Mouse (Mus musculus) urinary bladder, postnatal 4 days (tissue): ENCODE results near the gene Tbrg4.
"Not testable (repeated sequence)": the region's sequence is repeated elsewhere in the genome, so short reads cannot be mapped to it uniquely, and the experiment has no call there.

Experiments
- DNase-seq, 2 experiments: peaks; one replicate each; pipeline ENCODE4 v3.0.0; 2021 to 2022; ENCODE audit warnings: low spot score in 2 of 2

Gene Tbrg4

GRCm38 (mm10) chr11:6625478-6626387, at the start of gene Tbrg4:
TSS of gene Tbrg4 (minus strand) at chr11:6626067.
- DNase-seq = peak; percentile 91 to 92

GRCm38 (mm10) chr11:6675402-6675801, 49.5 kb upstream of the Tbrg4 start:
- no peak for DNase-seq

- DNase-seq = no peak
Observed at GRCm38 (mm10) chr11:6674701-6675100, 48.8 kb upstream of the Tbrg4 start.

- no peak for DNase-seq
Observed at GRCm38 (mm10) chr11:6670826-6671225, 45.0 kb upstream of the Tbrg4 start.

GRCm38 (mm10) chr11:6670044-6670443, 44.2 kb upstream of the Tbrg4 start:
- DNase-seq = no peak

- DNase-seq = no peak
Observed at GRCm38 (mm10) chr11:6669041-6669440, 43.2 kb upstream of the Tbrg4 start.

GRCm38 (mm10) chr11:6666634-6667033, 40.8 kb upstream of the Tbrg4 start:
- DNase-seq = no peak

- DNase-seq = no peak
Observed at GRCm38 (mm10) chr11:6661206-6661605, 35.3 kb upstream of the Tbrg4 start.

GRCm38 (mm10) chr11:6658271-6658670, 32.4 kb upstream of the Tbrg4 start, which contains the start of gene Ramp3:
TSS of gene Ramp3 (plus strand) at chr11:6658521.
- DNase-seq = no peak

GRCm38 (mm10) chr11:6654903-6655302, 29.0 kb upstream of the Tbrg4 start:
- DNase-seq = peak; percentile 39 to 79

GRCm38 (mm10) chr11:6652978-6653377, 27.1 kb upstream of the Tbrg4 start:
- not testable (repeated sequence) for DNase-seq

GRCm38 (mm10) chr11:6650519-6650918, 24.7 kb upstream of the Tbrg4 start:
- DNase-seq = no peak

- no peak for DNase-seq
Observed at GRCm38 (mm10) chr11:6647831-6648724, 22.2 kb upstream of the Tbrg4 start.

- DNase-seq = no peak
Observed at GRCm38 (mm10) chr11:6644566-6644965, 18.7 kb upstream of the Tbrg4 start.

- no peak for DNase-seq
Observed at GRCm38 (mm10) chr11:6639072-6639471, 13.2 kb upstream of the Tbrg4 start.

- DNase-seq = no peak
Observed at GRCm38 (mm10) chr11:6638537-6638936, 12.7 kb upstream of the Tbrg4 start, which contains the start of gene Wap. TSS of gene Wap (minus strand) at chr11:6638637.

GRCm38 (mm10) chr11:6636150-6636549, 10.3 kb upstream of the Tbrg4 start:
- no peak for DNase-seq

GRCm38 (mm10) chr11:6629655-6630054, 3.8 kb upstream of the Tbrg4 start:
- no peak for DNase-seq

GRCm38 (mm10) chr11:6628568-6628967, 2.7 kb upstream of the Tbrg4 start:
- DNase-seq = no peak

- DNase-seq = no peak
Observed at GRCm38 (mm10) chr11:6627731-6628130, 1.9 kb upstream of the Tbrg4 start.

- no peak for DNase-seq
Observed at GRCm38 (mm10) chr11:6626388-6626772, 513 bp upstream of the Tbrg4 start.

GRCm38 (mm10) chr11:6624619-6625382, 1.1 kb downstream of the Tbrg4 start:
- no peak for DNase-seq
